Mouse (Mus musculus): ENCODE measurements at regions not wholly inside any gene's neighbourhood (a gene's known extent, or its start where the extent isn't known, plus 50 kb on each side); places are given as distances from the start of the nearest gene placed in this dataset.

GRCm38 (mm10) chr13:107917564-107917963 lies 126.7 kb upstream of the Smim15 start:
- TF ChIP-seq CTCF (IDR thresholded peaks at IDR 0.05; ENCODE audit: insufficient read depth, low read depth, low read length) (no peak), POLR2A (IDR thresholded peaks at IDR 0.05; ENCODE audit: insufficient read depth, low read depth, low read length) (no peak)
